Mouse (Mus musculus): ENCODE measurements around the gene S100a4.

GRCm38 (mm10) chr3:90576351-90577001 lies 27.1 kb upstream of the S100a4 start:
- TF ChIP-seq CTCF (IDR thresholded peaks at IDR 0.05; ENCODE audit: control insufficient read depth, insufficient read depth, low read length) (no peak), POLR2A (IDR thresholded peaks at IDR 0.05; ENCODE audit: borderline replicate concordance, control insufficient read depth, low read depth, low read length) (no peak)

Measured in bone marrow, adult 2 months (tissue).